Mouse (Mus musculus): ENCODE results near the gene Fam129a. TPM values are rescaled to one million over a fixed set of nuclear protein-coding genes. Genes with fewer than 3 reads are reported as not detected.

Gene Fam129a
- polyA plus RNA-seq, 1 experiment from 2014 or later = 0.33 TPM

DNA sequence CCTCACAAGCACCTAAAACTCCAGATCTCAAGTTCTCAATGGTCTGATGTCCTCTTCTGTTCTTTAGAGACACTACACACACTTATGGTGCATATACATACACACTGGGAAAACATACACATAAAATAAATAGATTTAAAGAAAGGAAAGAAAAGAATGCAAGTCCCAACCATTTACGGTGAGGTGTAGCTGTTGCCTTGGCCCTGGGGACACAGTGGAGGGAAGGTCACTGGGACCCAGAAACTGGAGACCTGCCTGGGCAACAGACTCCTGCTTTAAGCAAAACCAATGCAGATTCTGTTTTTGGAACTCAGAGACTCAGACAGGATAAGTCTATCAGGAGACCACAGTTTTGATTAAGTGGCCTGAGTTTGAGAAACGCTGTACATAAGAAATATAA is 67.8 kb downstream of the Fam129a start:
- Histone ChIP-seq H3K9ac (ENCODE audit: low read length) (no peak overlapping the region), H3K4me2 (ENCODE audit: low read length) (no peak overlapping the region), H3K4me3 (ENCODE audit: low read depth, low read length) (no peak overlapping the region), H3K9me3 (replicated peaks; ENCODE audit: control insufficient read depth, low read length) (no peaks in the 10 kb centered on the region), H3K27ac (ENCODE audit: low read depth, low read length) (no peak overlapping the region), H3K36me3 (ENCODE audit: control insufficient read depth, insufficient read depth, low read length) (no peaks in the 10 kb centered on the region), H3K4me1 (ENCODE audit: control insufficient read depth, insufficient read depth, low read length) (no peaks in the 10 kb centered on the region), H3K27me3 (replicated peaks; ENCODE audit: control insufficient read depth, insufficient read depth, low read length) (no peaks in the 10 kb centered on the region)
- no peak for DNase-seq (ENCODE audit: low spot score)
- WGBS = 97% methylated on average over 2 of the region's 2 CpGs
- no peak for ATAC-seq

DNA sequence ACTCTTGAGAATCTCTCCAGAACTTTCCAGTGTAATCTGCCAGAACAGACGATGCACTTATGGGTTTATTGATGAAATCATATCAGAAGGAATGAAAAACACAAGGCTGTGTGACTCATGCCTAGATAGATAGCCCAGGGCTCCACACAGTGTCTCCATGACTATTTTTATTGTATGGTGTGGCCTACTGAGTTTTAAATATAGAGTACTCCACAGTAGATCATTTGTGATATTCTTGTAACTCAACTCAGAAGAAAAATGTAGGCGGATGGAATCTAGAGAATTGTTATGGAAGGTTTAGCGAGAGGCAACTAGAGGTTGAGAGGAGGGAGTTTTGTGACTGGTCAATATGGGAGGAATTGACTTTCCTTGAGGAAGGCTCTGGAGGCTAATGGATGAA is 75.4 kb downstream of the Fam129a start:
- no peaks in the 10 kb centered on the region for H3K9me3 ChIP-seq (replicated peaks; ENCODE audit: control insufficient read depth, low read length)
- ATAC-seq (no peak), DNase-seq (ENCODE audit: low spot score) (no peak)
- H3K4me2 ChIP-seq (ENCODE audit: low read length) = no peak overlapping the region
- H3K4me1 ChIP-seq (ENCODE audit: control insufficient read depth, insufficient read depth, low read length) = no peaks in the 10 kb centered on the region
- no peaks in the 10 kb centered on the region for H3K27me3 ChIP-seq (replicated peaks; ENCODE audit: control insufficient read depth, insufficient read depth, low read length)
- 94% methylated on average over 3 of the region's 3 CpGs for WGBS
- no peak overlapping the region for H3K9ac ChIP-seq (ENCODE audit: low read length)
- no peaks in the 10 kb centered on the region for H3K36me3 ChIP-seq (ENCODE audit: control insufficient read depth, insufficient read depth, low read length)
- H3K27ac ChIP-seq (ENCODE audit: low read depth, low read length) = no peak overlapping the region
- H3K4me3 ChIP-seq (ENCODE audit: low read depth, low read length) = no peak overlapping the region

DNA sequence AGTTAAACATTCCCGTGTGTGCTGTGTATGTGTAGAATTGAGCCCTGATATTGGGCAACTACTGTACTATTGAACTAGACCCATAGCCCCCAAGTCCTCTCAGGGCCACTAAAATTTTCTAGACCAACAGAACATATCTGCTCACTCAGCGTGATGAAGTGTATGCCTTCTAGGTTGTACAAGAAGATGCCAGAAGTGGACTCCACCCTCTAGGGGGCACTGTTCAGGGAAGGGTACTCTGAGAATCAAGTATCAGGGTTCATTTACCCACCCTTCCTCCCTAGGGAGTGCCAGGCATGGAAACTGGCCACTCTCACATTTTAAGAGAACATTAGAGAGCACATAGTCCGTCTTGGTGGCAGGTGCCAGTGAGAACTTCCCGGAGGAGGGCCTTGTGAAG is 77.1 kb downstream of the Fam129a start:
- Histone ChIP-seq H3K4me2 (ENCODE audit: low read length) (no peak overlapping the region), H3K4me3 (ENCODE audit: low read depth, low read length) (no peak overlapping the region), H3K36me3 (ENCODE audit: control insufficient read depth, insufficient read depth, low read length) (no peaks in the 10 kb centered on the region), H3K4me1 (ENCODE audit: control insufficient read depth, insufficient read depth, low read length) (no peaks in the 10 kb centered on the region), H3K27ac (ENCODE audit: low read depth, low read length) (no peak overlapping the region), H3K9me3 (replicated peaks; ENCODE audit: control insufficient read depth, low read length) (no peaks in the 10 kb centered on the region), H3K27me3 (replicated peaks; ENCODE audit: control insufficient read depth, insufficient read depth, low read length) (no peaks in the 10 kb centered on the region), H3K9ac (ENCODE audit: low read length) (no peak overlapping the region)
- no peak for DNase-seq (ENCODE audit: low spot score)
- no peak for ATAC-seq
- 94% methylated on average over 4 of the region's 4 CpGs for WGBS

DNA sequence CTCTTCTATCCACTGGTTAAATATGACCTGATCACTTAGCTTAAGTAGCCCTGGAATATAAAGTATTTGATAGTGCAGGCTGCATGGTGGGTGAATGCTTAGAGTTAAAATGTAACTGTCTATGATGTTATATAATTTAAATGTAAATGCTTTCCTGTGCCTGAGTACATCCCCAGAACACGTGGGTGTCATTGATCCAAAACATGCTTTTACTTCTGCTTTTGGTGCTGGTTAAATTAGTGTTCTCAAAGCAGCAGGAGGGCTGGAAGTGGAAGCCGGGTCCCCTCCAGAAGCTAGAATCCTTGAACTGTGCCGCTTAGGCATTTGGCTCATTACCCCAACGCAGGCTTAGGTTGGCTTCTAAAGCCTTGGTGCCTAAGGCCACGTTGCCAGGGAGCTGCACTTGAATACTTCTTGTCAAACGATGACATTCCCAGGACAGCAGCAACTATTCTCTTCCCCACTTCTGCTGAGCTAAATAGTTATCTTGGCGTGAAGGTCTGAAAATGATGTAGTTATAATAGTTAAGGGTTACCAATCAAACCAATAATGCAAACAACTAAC is 86.1 kb downstream of the Fam129a start:
- ATAC-seq = no peak
- H3K27ac ChIP-seq (ENCODE audit: low read depth, low read length) = no peak overlapping the region
- no peaks in the 10 kb centered on the region for H3K36me3 ChIP-seq (ENCODE audit: control insufficient read depth, insufficient read depth, low read length)
- no peak overlapping the region for H3K4me3 ChIP-seq (ENCODE audit: low read depth, low read length)
- no peaks in the 10 kb centered on the region for H3K27me3 ChIP-seq (replicated peaks; ENCODE audit: control insufficient read depth, insufficient read depth, low read length)
- H3K9me3 ChIP-seq (replicated peaks; ENCODE audit: control insufficient read depth, low read length) = no peaks in the 10 kb centered on the region
- WGBS = 21% methylated on average over 7 of the region's 7 CpGs
- H3K4me1 ChIP-seq (ENCODE audit: control insufficient read depth, insufficient read depth, low read length) = peaks cover 3% of the 10 kb centered on the region; the same call in 1 of the 2 replicates
- no peak overlapping the region for H3K9ac ChIP-seq (ENCODE audit: low read length)
- H3K4me2 ChIP-seq (ENCODE audit: low read length) = no peak overlapping the region
- peak; percentile 28 for DNase-seq (ENCODE audit: low spot score)

DNA sequence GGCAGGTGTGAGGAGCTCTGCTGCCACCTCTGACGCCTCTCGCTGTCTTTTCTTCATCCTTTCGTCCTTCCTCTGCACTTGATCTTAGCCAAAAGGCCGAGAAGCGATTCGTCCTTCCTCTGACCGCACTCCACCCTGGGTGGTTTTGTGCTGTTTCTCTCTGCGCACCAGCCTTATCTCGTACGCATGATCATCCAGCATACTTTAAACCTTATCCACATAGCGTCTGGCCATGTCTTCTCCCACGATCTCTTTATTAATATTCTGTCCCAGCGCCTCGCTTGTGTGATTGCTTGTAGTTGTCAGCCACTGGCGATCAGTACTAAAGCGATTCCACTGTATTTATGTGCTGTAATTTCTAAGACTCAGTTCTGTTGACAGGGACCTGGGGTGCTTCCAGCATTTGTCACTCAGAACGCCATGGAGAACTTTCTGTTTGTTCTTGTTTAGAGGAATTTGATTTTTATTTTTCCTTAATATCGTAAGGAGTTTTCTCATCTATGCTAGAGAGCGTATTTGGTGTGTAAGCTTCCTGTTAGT is 87.4 kb downstream of the Fam129a start:
- 86% methylated on average over 19 of the region's 19 CpGs for WGBS
- ATAC-seq (no peak), DNase-seq (ENCODE audit: low spot score) (no peak)
- H3K4me3 ChIP-seq (ENCODE audit: low read depth, low read length) = no peak overlapping the region
- H3K27me3 ChIP-seq (replicated peaks; ENCODE audit: control insufficient read depth, insufficient read depth, low read length) = no peaks in the 10 kb centered on the region
- H3K4me1 ChIP-seq (ENCODE audit: control insufficient read depth, insufficient read depth, low read length) = peaks cover 3% of the 10 kb centered on the region; the same call in 1 of the 2 replicates
- H3K4me2 ChIP-seq (ENCODE audit: low read length) = no peak overlapping the region
- no peaks in the 10 kb centered on the region for H3K9me3 ChIP-seq (replicated peaks; ENCODE audit: control insufficient read depth, low read length)
- H3K27ac ChIP-seq (ENCODE audit: low read depth, low read length) = no peak overlapping the region
- no peaks in the 10 kb centered on the region for H3K36me3 ChIP-seq (ENCODE audit: control insufficient read depth, insufficient read depth, low read length)
- no peak overlapping the region for H3K9ac ChIP-seq (ENCODE audit: low read length)

DNA sequence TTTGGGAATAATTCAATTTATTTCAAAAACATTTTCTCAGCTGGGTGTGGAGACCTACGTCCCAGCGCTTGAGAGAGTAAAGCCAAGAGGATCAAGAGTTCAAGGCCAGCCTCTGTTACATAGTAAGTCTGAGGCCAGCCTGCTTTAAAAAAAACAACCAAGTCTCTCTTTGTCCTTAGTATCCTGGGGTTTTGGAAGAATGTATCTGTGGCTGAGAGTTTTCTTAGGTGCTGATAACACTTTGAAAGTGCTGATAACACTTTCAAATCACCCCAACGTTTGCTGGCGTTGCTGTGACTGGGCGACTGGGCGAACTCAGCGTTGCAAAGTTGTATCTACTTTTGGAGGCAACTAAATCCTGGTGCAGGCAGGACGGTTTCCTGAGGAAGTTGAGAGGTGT is 88.7 kb downstream of the Fam129a start:
- no peak overlapping the region for H3K27ac ChIP-seq (ENCODE audit: low read depth, low read length)
- no peak overlapping the region for H3K4me2 ChIP-seq (ENCODE audit: low read length)
- no peak overlapping the region for H3K9ac ChIP-seq (ENCODE audit: low read length)
- DNase-seq (ENCODE audit: low spot score) (no peak), ATAC-seq (no peak)
- H3K4me3 ChIP-seq (ENCODE audit: low read depth, low read length) = no peak overlapping the region
- 85% methylated on average over 8 of the region's 8 CpGs for WGBS
- H3K4me1 ChIP-seq (ENCODE audit: control insufficient read depth, insufficient read depth, low read length) = peaks cover 3% of the 10 kb centered on the region; the same call in 1 of the 2 replicates
- no peaks in the 10 kb centered on the region for H3K9me3 ChIP-seq (replicated peaks; ENCODE audit: control insufficient read depth, low read length)
- H3K27me3 ChIP-seq (replicated peaks; ENCODE audit: control insufficient read depth, insufficient read depth, low read length) = no peaks in the 10 kb centered on the region
- no peaks in the 10 kb centered on the region for H3K36me3 ChIP-seq (ENCODE audit: control insufficient read depth, insufficient read depth, low read length)

DNA sequence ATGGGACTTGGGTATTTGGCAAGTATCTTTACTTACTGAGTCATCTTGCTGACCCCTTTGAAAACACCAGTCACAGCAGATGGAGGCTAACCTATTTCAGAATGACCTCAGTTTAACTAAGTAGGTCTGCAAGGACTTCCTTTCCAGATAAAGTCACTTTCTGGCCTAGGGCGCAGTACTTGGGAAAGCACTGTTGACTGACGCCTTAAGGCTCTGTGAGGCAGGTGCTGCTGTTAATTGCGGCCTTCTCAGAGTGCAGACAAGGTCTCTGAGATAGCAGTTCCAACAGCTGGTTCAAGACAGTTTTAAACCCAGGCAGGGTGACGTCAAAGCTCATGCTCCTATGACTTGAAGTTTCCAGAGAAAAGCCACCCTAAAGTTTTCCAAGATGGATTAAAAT is 89.3 kb downstream of the Fam129a start:
- peaks cover 3% of the 10 kb centered on the region; the same call in 1 of the 2 replicates for H3K4me1 ChIP-seq (ENCODE audit: control insufficient read depth, insufficient read depth, low read length)
- H3K9me3 ChIP-seq (replicated peaks; ENCODE audit: control insufficient read depth, low read length) = no peaks in the 10 kb centered on the region
- WGBS = 89% methylated on average over 4 of the region's 4 CpGs
- DNase-seq (ENCODE audit: low spot score) (no peak), ATAC-seq (no peak)
- H3K9ac ChIP-seq (ENCODE audit: low read length) = no peak overlapping the region
- H3K4me2 ChIP-seq (ENCODE audit: low read length) = no peak overlapping the region
- H3K27ac ChIP-seq (ENCODE audit: low read depth, low read length) = no peak overlapping the region
- no peaks in the 10 kb centered on the region for H3K27me3 ChIP-seq (replicated peaks; ENCODE audit: control insufficient read depth, insufficient read depth, low read length)
- no peaks in the 10 kb centered on the region for H3K36me3 ChIP-seq (ENCODE audit: control insufficient read depth, insufficient read depth, low read length)
- H3K4me3 ChIP-seq (ENCODE audit: low read depth, low read length) = no peak overlapping the region

DNA sequence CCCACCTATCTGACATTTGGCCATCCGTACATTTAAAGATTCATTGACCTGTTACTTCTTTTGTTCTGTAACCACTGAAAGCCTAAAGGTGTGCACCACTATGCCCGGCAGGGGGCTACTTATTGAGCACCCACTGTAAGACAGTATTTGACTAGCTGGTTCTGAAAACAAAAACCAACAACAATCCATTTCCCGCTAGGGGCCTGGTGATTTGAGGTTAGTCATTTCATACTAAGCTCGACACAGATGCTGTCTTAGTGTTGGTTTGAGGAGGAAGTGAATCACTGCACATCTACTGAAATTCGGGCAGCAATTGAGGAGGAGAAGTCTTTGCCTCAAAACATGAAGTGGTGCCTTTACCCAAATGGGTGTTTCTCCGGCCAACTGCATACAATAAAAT is 89.9 kb downstream of the Fam129a start:
- DNase-seq (ENCODE audit: low spot score) (no peak), ATAC-seq (no peak)
- Histone ChIP-seq H3K4me1 (ENCODE audit: control insufficient read depth, insufficient read depth, low read length) (peaks cover 3% of the 10 kb centered on the region; the same call in 1 of the 2 replicates), H3K4me3 (ENCODE audit: low read depth, low read length) (no peak overlapping the region), H3K9ac (ENCODE audit: low read length) (no peak overlapping the region), H3K27me3 (replicated peaks; ENCODE audit: control insufficient read depth, insufficient read depth, low read length) (no peaks in the 10 kb centered on the region), H3K4me2 (ENCODE audit: low read length) (no peak overlapping the region), H3K9me3 (replicated peaks; ENCODE audit: control insufficient read depth, low read length) (no peaks in the 10 kb centered on the region), H3K36me3 (ENCODE audit: control insufficient read depth, insufficient read depth, low read length) (no peaks in the 10 kb centered on the region), H3K27ac (ENCODE audit: low read depth, low read length) (no peak overlapping the region)
- 88% methylated on average over 6 of the region's 6 CpGs for WGBS

DNA sequence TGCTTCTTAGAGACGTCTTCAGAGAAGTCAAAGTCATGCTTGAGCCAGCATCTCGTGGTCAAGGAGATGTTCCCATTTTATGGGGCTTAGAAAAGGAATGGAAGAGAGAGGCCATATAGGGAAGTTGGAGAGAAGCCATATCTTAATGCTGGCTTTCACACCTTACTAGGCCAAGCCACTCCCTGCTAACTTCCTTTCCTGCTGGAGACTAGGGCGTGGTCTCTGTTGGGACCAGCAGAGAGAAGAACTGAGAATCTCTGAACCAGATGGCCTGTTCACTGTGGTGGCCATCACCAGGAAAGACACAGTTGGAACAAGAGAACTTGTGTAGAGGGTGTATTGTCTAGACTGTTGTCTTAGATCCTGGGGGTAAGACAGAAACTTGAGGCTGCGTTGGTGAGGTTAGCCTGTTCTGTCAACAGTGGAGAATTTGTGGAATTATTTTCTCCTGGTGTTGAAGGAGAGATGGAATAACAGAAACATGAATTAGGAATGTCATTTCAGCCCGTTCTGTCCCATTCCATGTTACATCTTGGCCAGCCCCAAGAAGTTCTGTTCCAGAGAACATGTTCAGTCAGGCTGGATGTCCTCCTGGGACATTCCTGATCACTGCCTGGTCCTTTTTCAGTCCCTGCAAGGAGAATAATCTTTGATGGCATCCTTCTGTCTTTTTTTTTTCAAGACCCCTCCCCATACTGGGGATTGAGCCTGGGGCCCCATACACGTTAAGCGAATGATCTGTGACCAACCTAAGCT is 90.9 kb downstream of the Fam129a start:
- Histone ChIP-seq H3K9me3 (replicated peaks; ENCODE audit: control insufficient read depth, low read length) (no peaks in the 10 kb centered on the region), H3K4me2 (ENCODE audit: low read length) (no peak overlapping the region), H3K4me3 (ENCODE audit: low read depth, low read length) (no peak overlapping the region), H3K9ac (ENCODE audit: low read length) (no peak overlapping the region), H3K27me3 (replicated peaks; ENCODE audit: control insufficient read depth, insufficient read depth, low read length) (no peaks in the 10 kb centered on the region), H3K4me1 (ENCODE audit: control insufficient read depth, insufficient read depth, low read length) (peaks cover 3% of the 10 kb centered on the region; the same call in 1 of the 2 replicates), H3K36me3 (ENCODE audit: control insufficient read depth, insufficient read depth, low read length) (no peaks in the 10 kb centered on the region), H3K27ac (ENCODE audit: low read depth, low read length) (no peak overlapping the region)
- 88% methylated on average over 7 of the region's 7 CpGs for WGBS
- no peak for ATAC-seq
- no peak for DNase-seq (ENCODE audit: low spot score)

Data from forebrain, embryonic 14.5 days (tissue).